Mouse (Mus musculus): ENCODE data around the gene Yif1b. TPM values are rescaled to one million over a fixed set of nuclear protein-coding genes. Genes with fewer than 3 reads are reported as not detected.

The Yif1b gene
- polyA plus RNA-seq, 1 experiment from 2014 or later: 85.8 TPM

DNA sequence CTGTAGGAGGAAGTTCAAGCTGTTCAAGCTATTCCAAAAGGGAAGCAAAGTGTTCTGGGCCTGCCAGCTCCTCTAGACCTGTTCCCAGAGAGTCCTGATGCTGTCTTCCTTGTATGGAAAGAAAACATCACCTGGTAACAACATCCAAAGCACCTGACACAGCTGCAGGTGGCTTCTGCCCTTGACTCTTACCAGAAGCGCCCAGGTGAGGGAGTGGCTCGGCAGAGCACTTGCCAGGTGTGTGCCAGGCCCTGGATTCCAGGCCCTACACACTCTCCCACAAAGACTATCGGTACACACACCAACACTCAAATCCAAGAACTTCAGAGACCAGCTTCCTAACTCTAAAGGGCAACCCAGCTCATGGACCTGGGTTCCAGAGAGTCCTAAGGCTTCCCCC lies 25.7 kb downstream of the Yif1b start:
- H3K9ac ChIP-seq: no peak overlapping the region
- no peaks in the 10 kb centered on the region for H3K9me3 ChIP-seq
- H3K4me1 ChIP-seq: peaks cover 23% of the 10 kb centered on the region; the same call in 1 of the 2 replicates
- no peak overlapping the region for H3K27ac ChIP-seq
- no peak overlapping the region for H3K4me2 ChIP-seq
- 0 out of 2 replicates have a peak, but pooled peaks cover 4% of the 10 kb centered on the region for H3K36me3 ChIP-seq
- H3K27me3 ChIP-seq (replicated peaks): no peaks in the 10 kb centered on the region
- H3K4me3 ChIP-seq (replicated peaks): no peak overlapping the region
- 84% methylated on average over 3 of the region's 3 CpGs for WGBS
- no peak for ATAC-seq (ENCODE audit: insufficient read depth, low FRiP score, low read depth)

- WGBS: 79% methylated on average over 7 of the region's 7 CpGs
- no peak for ATAC-seq (ENCODE audit: insufficient read depth, low FRiP score, low read depth)
- Histone ChIP-seq H3K27ac (no peak overlapping the region), H3K9me3 (no peaks in the 10 kb centered on the region), H3K4me3 (replicated peaks) (no peak overlapping the region), H3K9ac (no peak overlapping the region), H3K4me1 (peaks cover 21% of the 10 kb centered on the region; the same call in 1 of the 2 replicates), H3K4me2 (no peak overlapping the region), H3K27me3 (replicated peaks) (no peaks in the 10 kb centered on the region), H3K36me3 (no peaks in the 10 kb centered on the region)
Observed at GRCm38 (mm10) chr7:29265636-29266035, 27.5 kb downstream of the Yif1b start.

DNA sequence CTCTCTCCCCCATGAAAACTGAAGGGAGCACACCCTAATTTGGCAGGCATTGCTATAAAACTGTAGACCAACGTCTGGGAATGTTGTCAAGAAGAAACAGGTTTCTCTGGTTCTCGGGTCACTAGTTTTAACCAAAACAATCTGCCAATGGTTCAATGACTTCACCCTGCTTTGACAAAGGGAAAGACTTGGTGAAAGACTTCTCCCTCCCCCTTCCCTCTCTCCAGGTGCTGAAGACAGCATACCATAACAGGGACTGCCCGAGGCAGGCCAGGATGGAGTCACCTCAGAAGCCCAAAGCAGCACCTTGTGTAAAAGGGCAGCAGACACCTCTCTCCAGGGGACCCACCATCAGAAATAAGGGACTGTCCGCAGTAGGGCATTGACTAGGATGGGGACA lies 28.8 kb downstream of the Yif1b start:
- WGBS: 56% methylated on average over 4 of the region's 4 CpGs
- Histone ChIP-seq H3K9me3 (no peaks in the 10 kb centered on the region), H3K27me3 (replicated peaks) (no peaks in the 10 kb centered on the region), H3K4me3 (replicated peaks) (no peak overlapping the region), H3K4me1 (peaks cover 27% of the 10 kb centered on the region), H3K36me3 (no peaks in the 10 kb centered on the region), H3K9ac (no peak overlapping the region), H3K27ac (no peak overlapping the region), H3K4me2 (no peak overlapping the region)
- ATAC-seq (ENCODE audit: insufficient read depth, low FRiP score, low read depth): no peak

DNA sequence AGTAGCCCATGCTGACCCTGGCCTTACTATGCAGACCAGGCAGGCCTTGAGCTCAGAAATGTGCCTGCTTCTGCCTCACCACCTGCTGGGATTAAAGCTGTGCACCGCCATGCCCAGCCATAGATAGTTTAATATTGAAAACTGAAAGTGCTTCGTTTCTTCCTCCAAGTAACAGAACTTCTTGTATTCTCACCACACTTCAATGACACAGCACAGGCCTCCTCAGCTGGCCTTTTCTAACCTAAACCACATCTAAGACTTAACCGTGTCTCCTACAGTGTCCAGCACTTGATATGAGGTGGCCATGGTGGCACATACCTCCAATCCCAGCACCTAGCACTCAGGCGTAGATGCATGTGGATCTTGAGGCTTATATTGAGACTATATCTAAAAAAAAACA lies 32.3 kb downstream of the Yif1b start:
- ATAC-seq (ENCODE audit: insufficient read depth, low FRiP score, low read depth): no peak
- no peak overlapping the region for H3K4me2 ChIP-seq
- H3K4me3 ChIP-seq (replicated peaks): no peak overlapping the region
- no peaks in the 10 kb centered on the region for H3K27me3 ChIP-seq (replicated peaks)
- H3K4me1 ChIP-seq: peaks cover 26% of the 10 kb centered on the region
- no peaks in the 10 kb centered on the region for H3K36me3 ChIP-seq
- H3K9me3 ChIP-seq: no peaks in the 10 kb centered on the region
- H3K27ac ChIP-seq: peak overlapping the region; percentile 49; the same call in 1 of the 2 replicates
- WGBS: 76% methylated on average over 4 of the region's 4 CpGs
- no peak overlapping the region for H3K9ac ChIP-seq

- Histone ChIP-seq H3K4me3 (replicated peaks) (no peak overlapping the region), H3K9me3 (no peaks in the 10 kb centered on the region), H3K4me2 (no peak overlapping the region), H3K9ac (no peak overlapping the region), H3K36me3 (no peaks in the 10 kb centered on the region), H3K27me3 (replicated peaks) (no peaks in the 10 kb centered on the region), H3K4me1 (peaks cover 20% of the 10 kb centered on the region), H3K27ac (0 out of 2 replicates have a peak overlapping the region, but pooled peaks have one; percentile 49)
- ATAC-seq (ENCODE audit: insufficient read depth, low FRiP score, low read depth): no peak
- 48% methylated on average over 8 of the region's 8 CpGs for WGBS
Observed at GRCm38 (mm10) chr7:29271687-29272465, 33.7 kb downstream of the Yif1b start.

DNA sequence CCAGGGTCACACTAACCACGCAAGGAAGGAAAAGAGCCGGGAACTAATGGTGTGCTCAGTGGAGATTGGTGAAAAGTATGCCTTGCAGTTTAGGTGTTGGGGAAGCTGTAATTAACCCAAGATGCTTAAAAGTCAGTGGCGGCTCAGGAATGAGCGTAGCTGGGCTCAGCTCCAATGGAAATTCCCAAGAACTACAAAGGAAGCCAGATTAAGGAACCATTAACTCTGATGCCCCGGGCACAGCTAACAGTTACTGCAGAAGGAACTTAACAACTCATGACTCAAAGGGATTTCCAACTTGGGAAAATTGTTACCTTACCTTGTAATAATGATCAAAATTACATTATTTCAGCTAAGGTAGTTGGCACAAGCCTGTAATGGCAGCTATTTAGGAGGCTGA lies 38.6 kb downstream of the Yif1b start:
- Histone ChIP-seq H3K4me3 (replicated peaks) (no peak overlapping the region), H3K9me3 (no peaks in the 10 kb centered on the region), H3K4me1 (peaks cover 15% of the 10 kb centered on the region), H3K4me2 (no peak overlapping the region), H3K27me3 (replicated peaks) (0 out of 2 replicates have a peak, but pooled peaks cover 6% of the 10 kb centered on the region), H3K36me3 (no peaks in the 10 kb centered on the region), H3K27ac (no peak overlapping the region), H3K9ac (no peak overlapping the region)
- WGBS: 69% methylated on average over 5 of the region's 5 CpGs
- no peak for ATAC-seq (ENCODE audit: insufficient read depth, low FRiP score, low read depth)

DNA sequence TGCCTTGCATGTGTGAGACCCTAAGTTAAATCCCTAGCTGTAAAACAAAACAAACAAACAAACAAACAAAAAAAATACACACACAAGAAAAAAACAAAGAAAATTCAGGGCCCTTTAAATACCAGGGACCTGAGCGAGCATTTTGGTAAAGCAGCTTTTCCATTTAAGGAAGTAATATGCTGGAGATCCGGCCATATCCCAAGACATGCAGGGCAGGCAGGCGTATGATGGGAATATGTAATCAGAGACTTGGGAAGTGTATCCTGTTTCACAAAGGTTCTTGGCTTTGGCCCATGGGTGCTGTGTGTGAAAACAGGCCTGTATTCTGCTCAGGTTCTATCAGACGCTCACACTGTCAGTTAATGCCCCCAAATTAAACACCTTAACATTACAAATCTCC lies 39.4 kb downstream of the Yif1b start:
- no peak overlapping the region for H3K27ac ChIP-seq
- 72% methylated on average over 4 of the region's 4 CpGs for WGBS
- H3K9me3 ChIP-seq: no peaks in the 10 kb centered on the region
- H3K9ac ChIP-seq: no peak overlapping the region
- no peak overlapping the region for H3K4me3 ChIP-seq (replicated peaks)
- no peaks in the 10 kb centered on the region for H3K36me3 ChIP-seq
- H3K4me1 ChIP-seq: peaks cover 14% of the 10 kb centered on the region; the same call in 1 of the 2 replicates
- H3K27me3 ChIP-seq (replicated peaks): 0 out of 2 replicates have a peak, but pooled peaks cover 8% of the 10 kb centered on the region
- no peak overlapping the region for H3K4me2 ChIP-seq
- ATAC-seq (ENCODE audit: insufficient read depth, low FRiP score, low read depth): no peak

GRCm38 (mm10) chr7:29279261-29279660 lies 41.1 kb downstream of the Yif1b start:
- Histone ChIP-seq H3K27me3 (replicated peaks) (0 out of 2 replicates have a peak, but pooled peaks cover 11% of the 10 kb centered on the region), H3K4me2 (peak overlapping the region; percentile 93; the same call in 1 of the 2 replicates), H3K4me3 (replicated peaks) (no peak overlapping the region), H3K9ac (no peak overlapping the region), H3K9me3 (no peaks in the 10 kb centered on the region), H3K36me3 (no peaks in the 10 kb centered on the region), H3K27ac (no peak overlapping the region), H3K4me1 (peaks cover 8% of the 10 kb centered on the region; the same call in 1 of the 2 replicates)
- no peak for ATAC-seq (ENCODE audit: insufficient read depth, low FRiP score, low read depth)

DNA sequence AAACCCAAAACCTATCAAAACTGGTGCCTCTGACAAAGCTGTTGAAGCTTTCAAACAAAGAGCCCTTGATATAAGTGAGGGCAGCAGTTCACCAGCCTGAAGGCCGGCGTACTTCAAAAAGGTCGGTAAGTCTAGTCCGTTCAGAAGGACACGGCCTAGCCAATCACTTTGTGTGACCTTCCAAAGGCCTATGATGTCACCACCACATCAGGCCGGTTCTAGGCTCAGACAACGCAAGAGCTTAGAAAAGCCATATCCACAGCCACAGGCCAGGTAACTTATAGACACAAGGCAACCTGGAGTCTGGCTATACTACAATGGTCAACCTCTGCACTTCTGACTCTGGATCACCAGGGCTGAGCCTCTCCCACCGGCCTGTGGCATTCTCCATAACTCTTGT lies 41.8 kb downstream of the Yif1b start:
- peaks cover 8% of the 10 kb centered on the region; the same call in 1 of the 2 replicates for H3K4me1 ChIP-seq
- no peaks in the 10 kb centered on the region for H3K9me3 ChIP-seq
- WGBS: 49% methylated on average over 8 of the region's 8 CpGs
- H3K27me3 ChIP-seq (replicated peaks): 0 out of 2 replicates have a peak, but pooled peaks cover 11% of the 10 kb centered on the region
- 0 out of 2 replicates have a peak overlapping the region, but pooled peaks have one; percentile 92 for H3K27ac ChIP-seq
- no peak overlapping the region for H3K9ac ChIP-seq
- peak overlapping the region; percentile 93 for H3K4me2 ChIP-seq
- ATAC-seq (ENCODE audit: insufficient read depth, low FRiP score, low read depth): no peak
- H3K4me3 ChIP-seq (replicated peaks): peak overlapping the region; percentile 57
- no peaks in the 10 kb centered on the region for H3K36me3 ChIP-seq

DNA sequence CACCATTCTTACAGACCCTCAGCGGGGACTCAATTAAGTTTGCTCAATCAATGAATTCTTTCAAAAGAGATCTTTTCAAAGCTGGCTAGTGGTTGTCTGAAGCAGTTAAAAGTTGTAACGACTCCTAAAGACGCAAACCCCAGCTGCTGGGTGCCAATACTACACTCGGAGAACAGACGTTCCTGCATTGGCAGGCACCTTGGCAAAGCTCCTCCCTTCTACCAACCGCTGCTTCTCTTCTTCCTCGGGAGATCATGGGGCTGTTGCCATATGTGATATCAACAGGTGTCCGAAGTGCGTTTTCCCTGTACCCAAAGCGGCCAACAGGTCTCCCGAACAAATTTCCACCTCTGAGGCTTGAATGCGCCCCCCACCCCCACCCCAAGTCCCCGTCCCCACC lies 42.7 kb downstream of the Yif1b start:
- H3K4me1 ChIP-seq: peaks cover 8% of the 10 kb centered on the region; the same call in 1 of the 2 replicates
- H3K27ac ChIP-seq: peak overlapping the region; percentile 92
- H3K4me3 ChIP-seq (replicated peaks): peak overlapping the region; percentile 57
- peak overlapping the region; percentile 49; the same call in 1 of the 2 replicates for H3K9ac ChIP-seq
- no peaks in the 10 kb centered on the region for H3K9me3 ChIP-seq
- 13% methylated on average over 13 of the region's 13 CpGs for WGBS
- no peaks in the 10 kb centered on the region for H3K36me3 ChIP-seq
- no peak for ATAC-seq (ENCODE audit: insufficient read depth, low FRiP score, low read depth)
- peak overlapping the region; percentile 93 for H3K4me2 ChIP-seq
- 0 out of 2 replicates have a peak, but pooled peaks cover 11% of the 10 kb centered on the region for H3K27me3 ChIP-seq (replicated peaks)

DNA sequence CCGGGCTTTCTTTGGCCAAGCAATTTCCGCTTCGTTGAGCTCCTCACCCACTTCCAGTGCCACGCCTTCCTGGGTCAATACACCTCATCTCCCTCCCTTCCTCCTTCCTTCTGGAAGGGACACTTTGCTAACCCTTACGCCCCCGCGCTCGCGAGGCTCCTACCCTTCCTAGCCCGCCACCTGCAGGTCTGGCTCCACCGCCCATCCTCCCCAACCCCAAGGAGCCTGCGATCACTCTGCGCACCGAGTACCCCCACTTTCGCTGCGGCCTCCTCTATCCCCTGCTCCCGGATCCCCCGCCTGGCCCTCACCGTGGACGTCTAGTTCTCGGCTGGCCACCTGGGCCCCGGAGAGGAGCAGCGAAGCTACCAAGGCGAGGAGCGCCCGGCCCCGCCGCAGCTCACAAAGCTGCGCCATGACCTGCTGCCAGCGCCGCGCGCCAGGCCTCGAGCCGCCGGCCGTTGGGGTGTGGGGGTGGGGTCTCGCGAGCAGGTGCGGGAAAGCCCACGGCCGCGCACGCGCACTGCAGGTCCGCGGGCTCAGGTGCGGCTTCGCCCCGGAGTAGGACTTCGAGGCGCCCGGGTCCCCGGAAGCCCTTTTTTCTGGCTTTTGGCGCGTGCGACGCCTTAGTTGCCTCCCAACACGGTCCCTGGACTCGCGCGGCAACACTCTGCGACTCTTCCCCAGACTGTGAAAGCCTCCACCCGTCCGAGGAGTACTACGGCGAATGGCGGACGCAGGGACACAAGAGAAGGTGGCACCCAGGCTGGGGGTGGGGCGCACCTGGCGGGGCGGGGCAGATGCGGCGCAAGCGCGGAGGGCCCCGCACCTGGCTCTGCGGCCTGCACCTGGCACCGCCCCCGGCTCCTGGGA lies 43.3 kb downstream of the Yif1b start, which contains the start of gene Spint2:
Gene Spint2 (minus strand): TSS at position 712 of the 873 bp plus-strand sequence.
- Histone ChIP-seq H3K27me3 (replicated peaks) (0 out of 2 replicates have a peak, but pooled peaks cover 11% of the 10 kb centered on the region), H3K4me2 (peak within 1 kb of the TSS; percentile 93), H3K27ac (peak within 1 kb of the TSS; percentile 92), H3K4me1 (peaks cover 8% of the 10 kb centered on the region; the same call in 1 of the 2 replicates), H3K9me3 (no peaks in the 10 kb centered on the region), H3K36me3 (no peaks in the 10 kb centered on the region), H3K9ac (peak within 1 kb of the TSS; percentile 49), H3K4me3 (replicated peaks) (peak within 1 kb of the TSS; percentile 57)
- ATAC-seq (ENCODE audit: insufficient read depth, low FRiP score, low read depth): peak; percentile 86
- WGBS: under 1% methylated on average over 76 of the region's 80 CpGs

All from stomach, embryonic 15.5 days (tissue).